Mouse (Mus musculus) heart, postnatal 36 days (tissue): ENCODE measurements around the gene Qpct. TPM values are rescaled to one million over a fixed set of nuclear protein-coding genes. Genes with fewer than 3 reads are reported as not detected.

ENCODE experiments used
- total RNA-seq, 2 experiments: library from RNA; stranded (reverse); gene quantifications; 2 replicates each; pipeline ENCODE4 v1.2.3; 2021

Gene Qpct
- total RNA-seq, 2 experiments from 2014 or later: 5.7 to 6.7 TPM

Other genes with a start within 250 kb of the Qpct start
- gene Heatr5b, start 216.5 kb upstream of the Qpct start, total RNA-seq: 10 to 100 TPM; 42.5 to 44.8 TPM
- gene Gpatch11, start 216.3 kb upstream of the Qpct start, total RNA-seq: 10 to 100 TPM; 28.4 to 28.5 TPM
- gene Eif2ak2, start 169.3 kb upstream of the Qpct start, total RNA-seq: 10 to 100 TPM; 10.2 to 10.7 TPM
- gene Sult6b1, start 144.9 kb upstream of the Qpct start, total RNA-seq: not detected
- gene Cebpzos, start 135.4 kb upstream of the Qpct start, total RNA-seq: 10 to 100 TPM; 55.3 to 59.9 TPM
- gene Cebpz, start 114.8 kb upstream of the Qpct start, total RNA-seq: 10 to 100 TPM; 20.7 to 25.2 TPM
- 10 to 100 TPM; 47.9 to 58.1 TPM for gene Ndufaf7, start 114.8 kb upstream of the Qpct start, total RNA-seq
- 10 to 100 TPM; 17.9 to 18.3 TPM for gene Prkd3, start 31.1 kb upstream of the Qpct start, total RNA-seq